Mouse (Mus musculus) left cerebral cortex, adult 18-20 months (tissue): ENCODE data around the gene Zmiz1. TPM values are rescaled to one million over a fixed set of nuclear protein-coding genes. Genes with fewer than 3 reads are reported as not detected.

Experiments used
- DNase-seq, 2 experiments: peaks; one replicate each; pipeline ENCODE4 v3.0.0; 2021 to 2022; ENCODE audit warnings: low spot score in 2 of 2, mixed read lengths in 1 of 2
- total RNA-seq, 2 experiments: library from RNA; stranded (reverse); gene quantifications; 2 replicates each; pipeline ENCODE4 v1.2.3; 2021

Gene Zmiz1
- total RNA-seq, 2 experiments from 2014 or later = 89.2 to 100 TPM

- no peak for DNase-seq
These were observed 128.0 kb downstream of the Zmiz1 start for GRCm38 (mm10) chr14:25586846-25587486.

GRCm38 (mm10) chr14:25587487-25588001, 128.6 kb downstream of the Zmiz1 start:
- no peak for DNase-seq

- DNase-seq = no peak
These were observed 129.2 kb downstream of the Zmiz1 start for GRCm38 (mm10) chr14:25588156-25588555.

- DNase-seq = no peak
These were observed 130.3 kb downstream of the Zmiz1 start for GRCm38 (mm10) chr14:25588946-25589937.

- DNase-seq = no peak
These were observed 132.0 kb downstream of the Zmiz1 start for GRCm38 (mm10) chr14:25591000-25591399.

GRCm38 (mm10) chr14:25591426-25591825, 132.4 kb downstream of the Zmiz1 start:
- DNase-seq = no peak

- no peak for DNase-seq
These were observed 133.5 kb downstream of the Zmiz1 start for GRCm38 (mm10) chr14:25592522-25592921.

GRCm38 (mm10) chr14:25593876-25594275, 134.9 kb downstream of the Zmiz1 start:
- no peak for DNase-seq

GRCm38 (mm10) chr14:25594611-25595010, 135.6 kb downstream of the Zmiz1 start:
- no peak for DNase-seq

GRCm38 (mm10) chr14:25598960-25599359, 140.0 kb downstream of the Zmiz1 start:
- no peak for DNase-seq

GRCm38 (mm10) chr14:25599934-25600333, 140.9 kb downstream of the Zmiz1 start:
- DNase-seq = no peak

- DNase-seq = no peak
These were observed 141.4 kb downstream of the Zmiz1 start for GRCm38 (mm10) chr14:25600358-25600757.

GRCm38 (mm10) chr14:25600951-25601350, 142.0 kb downstream of the Zmiz1 start:
- DNase-seq = no peak

- no peak for DNase-seq
These were observed 143.0 kb downstream of the Zmiz1 start for GRCm38 (mm10) chr14:25602018-25602417.

- no peak for DNase-seq
These were observed 145.6 kb downstream of the Zmiz1 start for GRCm38 (mm10) chr14:25604395-25605142.

- peak in 1 of 2 experiments; percentile 59 for DNase-seq
These were observed 147.6 kb downstream of the Zmiz1 start for GRCm38 (mm10) chr14:25606372-25607140.

GRCm38 (mm10) chr14:25607141-25607967, 148.4 kb downstream of the Zmiz1 start:
- peak; percentile 57 to 58 for DNase-seq

- DNase-seq = peak; percentile 53 to 66
These were observed 149.0 kb downstream of the Zmiz1 start for GRCm38 (mm10) chr14:25607968-25608491.

- DNase-seq = no peak
These were observed 149.6 kb downstream of the Zmiz1 start for GRCm38 (mm10) chr14:25608618-25609017.
